Mouse (Mus musculus) MEL-GATA-1-ER (cell line): ENCODE results near the gene Cops7a.
A peak's percentile ranks its signal among the peaks of the same experiment; 100 is the strongest.

Source experiments
- DNase-seq: peaks from one replicate; pipeline ENCODE4 v3.0.0-alpha.2; 2012; ENCODE audit warnings: low read depth; ENCODE audit errors: extremely low read depth

Cops7a gene

DNA sequence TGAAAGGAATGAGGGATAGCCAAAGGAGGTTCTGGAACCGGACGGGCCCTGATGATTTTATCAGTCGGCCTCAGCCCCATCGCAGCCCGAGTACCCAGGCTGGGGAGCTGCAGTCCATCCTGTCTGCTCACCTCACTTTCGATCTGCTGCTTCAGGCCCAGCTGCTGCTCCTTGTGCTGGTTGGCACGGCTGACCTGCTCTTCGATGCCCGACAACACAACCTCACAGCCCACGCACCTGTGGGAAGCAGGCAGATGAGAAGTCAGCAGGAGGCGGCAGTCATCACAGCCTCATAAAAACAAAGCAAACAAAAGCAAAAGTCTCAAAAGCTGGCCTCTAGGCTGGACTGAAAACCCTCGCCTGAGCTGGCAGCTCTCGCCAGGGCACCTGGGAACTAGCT lies 5.4 kb downstream of the Cops7a start:
- DNase-seq = no peak

DNA sequence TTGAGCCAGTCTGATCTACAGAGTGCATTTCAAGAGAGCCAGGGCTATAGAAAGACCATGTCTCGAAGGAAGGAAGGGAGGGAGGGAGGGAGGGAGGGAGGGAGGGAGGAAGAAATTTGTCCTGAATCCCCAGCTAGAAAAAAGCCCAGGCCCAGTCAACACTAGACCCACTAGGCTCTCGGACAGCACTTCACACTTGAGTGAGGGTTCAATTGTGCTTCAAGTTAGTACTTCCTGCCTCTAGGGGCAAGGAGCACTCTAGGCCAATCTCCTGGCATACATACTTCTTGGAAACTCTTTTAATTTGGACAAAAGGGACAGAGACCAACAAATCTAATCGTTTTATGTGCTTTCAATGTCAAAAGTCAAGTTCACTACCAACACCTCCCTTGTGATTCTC lies 7.2 kb downstream of the Cops7a start:
- no peak for DNase-seq

DNA sequence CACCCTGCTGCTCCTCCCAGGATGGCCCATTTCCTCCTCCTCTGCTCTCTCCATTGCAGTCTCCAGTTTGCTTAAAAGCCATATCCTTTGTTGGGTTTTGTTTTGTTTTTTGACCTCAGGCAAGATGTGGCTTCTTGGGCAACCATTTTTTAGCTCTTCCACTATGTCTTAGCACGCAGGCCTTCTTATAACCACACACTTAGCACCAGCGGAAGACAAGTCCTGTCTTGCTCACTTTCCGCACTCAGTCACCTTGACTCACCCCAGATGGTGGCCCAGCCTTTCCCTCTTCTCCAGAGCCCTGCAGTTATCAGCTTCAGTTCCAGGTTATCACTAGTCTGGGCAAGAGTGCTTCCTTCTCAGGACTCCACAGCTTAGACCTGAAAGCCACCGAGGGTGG lies 10.1 kb downstream of the Cops7a start:
- no peak for DNase-seq

DNA sequence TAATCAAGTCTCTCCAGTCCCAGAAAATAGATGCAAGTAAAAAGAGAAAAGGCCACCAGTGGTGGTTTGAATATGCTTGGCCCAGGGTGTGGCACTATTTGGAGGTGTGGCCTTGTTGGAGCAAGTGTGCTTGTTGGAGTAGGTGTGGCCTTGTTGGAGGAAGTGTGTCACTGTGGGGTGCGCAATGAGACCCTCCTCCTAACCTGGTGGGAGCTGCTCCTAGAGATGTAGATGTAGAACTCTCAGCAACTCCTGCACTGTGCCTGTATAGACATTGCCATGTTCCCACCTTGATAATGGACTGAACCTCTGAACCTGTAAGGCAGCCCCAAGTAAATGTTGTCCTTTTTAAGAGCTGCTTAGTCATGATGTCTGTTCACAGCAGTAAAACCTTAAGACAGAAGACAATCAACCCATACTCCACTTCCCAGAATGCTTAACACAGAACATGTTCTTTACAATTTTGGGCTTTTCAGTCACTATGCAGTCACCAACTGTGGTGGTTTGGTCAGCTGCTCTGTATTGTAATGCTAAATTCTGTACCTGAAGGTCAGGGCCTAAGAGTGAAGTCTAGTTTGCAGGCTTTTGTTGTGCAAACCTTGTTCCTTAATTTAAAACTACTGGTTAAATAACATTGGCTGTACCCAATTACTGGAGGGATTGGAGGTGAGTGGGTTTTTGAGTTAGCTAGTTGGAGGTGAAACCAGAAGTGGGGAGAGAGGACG lies 11.2 kb downstream of the Cops7a start:
- DNase-seq = no peak

DNA sequence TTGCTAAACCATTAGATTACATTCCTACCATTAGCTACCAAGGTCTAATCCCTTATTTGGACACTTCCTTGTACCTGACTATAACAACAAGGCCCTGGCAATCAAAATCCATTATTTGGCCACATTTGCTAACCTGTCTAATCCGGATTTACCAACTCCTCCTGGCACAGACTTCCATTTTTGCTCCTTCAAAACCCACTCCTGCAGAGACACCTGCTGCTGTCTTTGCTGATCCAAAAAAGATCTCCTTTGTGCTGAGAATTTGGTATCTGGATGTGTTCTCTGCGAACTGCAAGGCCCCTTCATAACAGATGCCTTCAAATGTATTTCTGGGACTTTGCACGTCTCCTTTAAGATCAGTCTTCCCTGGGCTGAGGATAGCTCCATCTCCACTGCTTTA lies 21.8 kb downstream of the Cops7a start:
- no peak for DNase-seq

DNA sequence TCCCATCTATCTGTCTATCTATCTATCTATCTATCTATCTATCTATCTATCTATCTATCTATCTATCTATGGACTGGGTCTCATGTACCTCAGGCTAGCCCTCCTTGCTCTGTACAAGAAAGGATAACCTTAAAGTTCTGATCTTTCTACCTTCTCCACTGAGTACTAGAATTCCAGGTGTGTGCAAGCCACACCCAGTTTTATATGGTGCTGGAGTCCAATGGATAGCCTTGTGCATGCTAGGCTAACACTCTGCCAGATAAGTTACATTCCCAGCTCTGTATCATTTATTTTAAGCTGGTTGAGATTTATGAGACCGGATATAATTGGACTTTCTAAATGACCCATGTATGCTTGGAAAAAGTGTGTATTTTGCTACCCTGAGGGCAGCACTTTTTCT lies 23.7 kb downstream of the Cops7a start:
- DNase-seq = no peak

DNA sequence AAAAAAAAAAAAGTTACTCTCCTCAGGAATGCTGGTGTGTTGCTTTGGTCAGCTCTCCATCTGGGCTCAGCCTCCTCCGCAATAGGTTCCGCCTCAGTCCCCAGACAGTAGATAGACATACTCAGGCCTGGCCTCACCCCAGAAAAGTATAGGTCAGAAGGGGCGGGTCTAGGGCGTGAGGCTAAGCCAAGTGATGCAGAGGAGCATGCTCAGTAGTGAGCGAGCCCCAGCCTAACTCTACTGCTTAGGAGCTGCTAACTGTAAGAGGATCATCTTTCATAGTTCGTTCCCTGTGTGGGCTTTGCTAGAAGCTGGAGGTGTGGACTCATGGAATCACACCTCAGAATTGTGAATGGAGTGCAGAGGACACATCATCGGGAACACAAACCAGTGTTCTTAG lies 26.8 kb downstream of the Cops7a start:
- DNase-seq = no peak

DNA sequence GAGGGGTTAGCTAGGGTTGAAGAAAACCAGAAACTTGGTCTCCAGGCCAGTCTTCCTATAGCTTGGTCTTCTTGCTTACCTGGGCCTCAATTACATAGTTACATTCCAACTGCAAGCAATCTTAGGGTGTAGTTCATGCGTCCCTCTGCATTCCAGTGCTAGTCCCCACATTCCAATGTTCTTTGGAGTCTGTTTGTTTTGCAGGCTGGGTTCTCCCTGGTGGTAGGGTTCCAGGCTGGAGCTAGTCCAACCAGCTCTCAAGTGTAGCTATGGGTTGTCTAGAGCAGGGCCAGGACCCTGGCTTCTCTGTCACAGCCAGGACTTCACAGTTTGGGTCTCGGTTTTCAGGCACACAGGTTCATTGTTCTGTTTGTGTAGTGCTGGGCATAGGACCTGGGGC lies 27.8 kb downstream of the Cops7a start:
- DNase-seq = no peak

DNA sequence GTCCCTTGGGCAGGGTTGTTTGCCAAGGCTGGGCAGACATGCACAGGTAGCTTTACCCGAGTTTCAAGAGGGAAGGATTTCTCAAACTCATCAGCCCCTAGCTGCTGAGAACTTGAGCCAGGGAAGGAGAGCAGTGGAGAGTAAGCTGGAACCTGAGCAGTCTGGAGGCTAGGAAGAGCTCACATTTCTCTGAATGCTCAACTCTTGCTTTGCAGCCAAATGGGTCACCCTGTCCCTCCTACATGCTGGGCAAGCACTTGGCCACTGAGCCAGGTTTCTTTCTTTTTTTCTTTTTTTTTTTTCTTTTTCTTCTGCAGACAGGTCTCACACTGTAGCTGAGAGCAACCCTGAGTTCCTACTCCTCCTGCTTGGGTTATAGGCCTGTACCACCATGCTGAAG lies 28.7 kb downstream of the Cops7a start:
- no peak for DNase-seq

DNA sequence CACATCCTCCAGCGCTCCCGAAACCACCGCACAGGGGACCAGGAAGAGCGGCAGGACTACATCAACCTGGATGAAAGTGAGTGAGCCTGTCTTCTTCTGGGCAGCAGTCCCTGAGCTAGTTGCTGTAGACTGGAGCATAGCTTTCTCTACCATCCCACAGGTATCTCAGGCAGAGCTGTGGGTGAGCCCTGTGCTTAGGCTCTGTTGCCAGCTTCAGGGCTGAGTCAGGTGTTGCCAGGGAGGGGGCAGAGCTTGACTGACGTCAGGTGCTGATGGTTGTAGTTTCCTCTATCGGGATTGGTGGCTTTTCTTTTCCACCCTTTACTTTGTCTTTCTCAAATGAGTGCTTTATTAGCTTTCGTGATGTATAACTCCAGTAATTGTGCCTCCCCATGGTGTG lies 30.7 kb downstream of the Cops7a start:
- DNase-seq = no peak

DNA sequence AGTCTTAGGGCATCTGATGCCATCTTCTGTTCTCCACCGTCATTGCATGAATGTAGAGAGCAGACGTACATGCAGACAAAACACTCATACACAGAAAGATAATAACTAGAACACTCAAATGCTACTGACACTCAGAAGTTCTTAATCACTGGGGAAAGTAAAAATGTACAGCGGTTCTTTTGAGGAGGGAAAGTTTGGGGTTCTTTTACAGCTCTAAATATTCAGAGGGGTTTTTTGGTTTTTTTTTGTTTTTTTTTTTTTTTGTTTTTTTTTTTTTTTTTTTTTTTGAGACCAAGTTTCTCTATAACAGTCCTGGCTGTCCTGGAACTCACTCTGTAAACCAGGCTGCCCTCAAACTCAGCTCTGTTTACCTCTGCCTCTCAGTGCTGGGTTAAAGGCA lies 32.2 kb downstream of the Cops7a start:
- no peak for DNase-seq

DNA sequence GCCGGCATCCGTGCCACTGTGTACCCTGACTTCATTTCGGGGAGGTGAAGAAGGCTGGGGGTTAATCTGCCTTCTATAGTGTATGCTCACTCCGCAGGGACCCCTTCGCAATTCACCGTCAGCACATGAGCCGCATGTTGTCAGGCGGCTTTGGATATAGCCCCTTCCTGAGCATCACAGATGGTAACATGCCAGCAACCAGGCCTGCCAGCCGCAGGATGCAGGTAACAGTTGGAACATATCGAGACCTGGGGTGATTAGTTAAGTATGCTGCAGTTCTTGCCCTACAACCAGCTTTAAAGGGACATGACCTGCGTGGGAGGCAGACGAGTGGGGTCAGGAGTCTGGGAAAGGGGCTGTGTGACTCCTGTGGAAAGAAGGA lies 33.0 kb downstream of the Cops7a start:
- DNase-seq = no peak

DNA sequence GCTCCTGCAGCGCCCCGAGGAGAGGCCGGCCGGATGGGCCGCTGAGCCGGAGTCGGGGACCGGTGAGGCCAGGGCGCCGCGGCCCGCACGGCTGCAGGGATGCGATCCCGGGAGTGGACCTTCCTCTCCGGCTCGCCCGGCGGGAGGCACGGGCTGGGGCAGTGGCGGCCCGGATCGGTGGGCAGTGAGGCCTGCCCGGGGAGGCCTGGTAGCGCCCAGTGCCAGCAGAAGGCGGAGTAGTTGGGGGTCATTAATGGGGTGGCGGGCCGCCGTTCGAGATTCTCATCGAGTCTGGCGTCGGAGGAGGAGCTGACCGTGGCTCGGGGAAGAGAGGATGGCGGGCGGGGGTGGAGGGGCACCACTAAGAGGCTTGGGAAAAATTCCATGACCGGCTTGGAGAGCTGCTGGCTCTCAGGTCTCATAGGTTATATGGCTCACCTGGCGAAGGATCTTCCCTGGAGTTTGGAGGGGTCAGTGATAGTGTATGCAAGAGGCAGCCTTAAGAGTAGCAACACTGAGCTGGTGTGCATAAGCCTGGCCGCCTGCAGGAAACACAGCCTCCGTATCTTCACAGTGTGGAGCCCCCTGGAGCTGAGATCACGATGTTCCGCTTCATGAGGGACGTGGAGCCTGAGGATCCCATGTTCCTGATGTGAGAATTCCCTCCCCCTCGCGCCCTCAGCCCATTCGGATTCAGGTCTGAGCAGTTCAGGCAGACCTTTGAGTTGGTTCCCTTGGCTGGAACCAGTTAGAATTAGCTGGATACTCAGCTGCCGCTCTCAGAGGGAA lies 33.6 kb downstream of the Cops7a start:
- DNase-seq = peak; percentile 36

DNA sequence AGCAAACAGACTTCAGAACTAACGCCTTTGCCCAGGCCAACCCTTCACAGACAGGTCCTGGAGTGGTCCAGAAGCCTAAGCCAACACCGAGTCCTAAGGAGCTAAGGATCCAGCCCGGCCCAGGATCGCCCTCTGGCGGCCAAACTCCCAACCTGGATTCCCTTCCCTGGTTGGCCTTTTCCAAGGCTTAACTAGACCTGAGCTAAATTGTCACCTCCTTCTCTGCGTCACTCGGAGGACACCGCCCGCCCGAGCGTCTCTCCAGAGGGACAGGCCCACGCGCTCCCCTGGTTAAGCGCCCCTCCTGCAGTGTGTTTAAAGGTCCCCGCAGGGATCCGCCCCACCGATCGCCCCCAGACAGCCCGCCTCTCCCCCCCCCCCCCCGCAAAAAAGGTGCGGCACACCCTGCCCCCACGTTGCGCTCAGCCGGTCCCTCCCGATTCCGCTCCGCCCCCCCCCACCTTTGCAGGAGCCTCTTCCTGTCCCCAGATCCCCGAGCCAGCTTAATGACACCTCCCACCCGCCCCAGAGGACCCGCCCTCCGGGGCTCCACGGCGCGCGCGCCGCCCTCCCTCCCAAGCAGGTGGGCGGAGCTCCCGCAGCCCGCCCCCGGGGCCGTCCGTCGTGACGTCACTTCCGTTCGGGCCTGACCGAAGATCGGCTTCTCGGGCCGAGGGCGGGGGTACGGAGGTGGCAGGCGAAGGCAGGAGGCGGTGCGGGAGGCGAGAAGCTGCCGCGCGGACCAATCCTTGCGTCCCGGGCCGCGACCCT lies 34.4 kb downstream of the Cops7a start, which contains the start of gene Mlf2:
Mlf2 (plus strand) TSS at position 633 of the 771 bp plus-strand sequence.
- peak; percentile 90 for DNase-seq

DNA sequence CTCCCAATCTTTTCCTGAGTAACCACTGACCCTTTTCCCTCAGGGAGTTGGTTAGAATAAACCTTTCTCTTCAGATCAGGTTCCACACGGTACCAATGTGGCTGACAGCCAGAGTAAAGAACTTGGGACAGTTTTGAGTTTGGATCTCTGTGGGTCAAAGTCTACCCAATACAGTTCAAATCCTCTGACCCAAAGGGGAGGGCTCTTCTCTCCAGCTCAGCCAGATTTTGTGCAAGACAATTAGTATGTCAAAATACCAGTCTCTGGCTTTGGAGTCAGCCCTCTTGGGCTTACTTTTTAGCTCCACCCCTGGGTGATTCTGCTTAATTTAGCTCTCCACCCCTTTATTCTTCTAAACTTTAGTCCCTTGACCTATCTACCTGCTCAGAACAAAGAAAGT lies 35.1 kb downstream of the Cops7a start:
- DNase-seq = peak; percentile 14

DNA sequence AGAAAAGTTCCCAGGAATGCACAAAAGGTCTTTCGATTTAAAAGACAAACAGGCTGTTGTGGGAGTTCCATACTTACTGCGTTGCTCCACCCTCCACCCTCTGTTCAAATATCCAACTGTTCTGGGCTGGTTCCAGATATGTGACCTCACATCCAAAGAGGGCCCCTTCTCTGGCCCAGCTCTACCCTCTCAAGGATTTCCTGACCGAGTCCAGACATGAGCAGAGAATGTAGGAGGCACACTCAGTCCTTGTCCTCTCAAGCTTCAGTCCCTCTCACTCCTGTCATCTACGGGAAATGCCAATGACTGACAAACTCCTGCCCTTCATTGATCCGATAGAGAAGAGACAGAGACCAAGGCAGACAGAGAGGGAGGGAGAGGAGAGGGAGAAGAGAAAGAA lies 39.4 kb downstream of the Cops7a start:
- no peak for DNase-seq

DNA sequence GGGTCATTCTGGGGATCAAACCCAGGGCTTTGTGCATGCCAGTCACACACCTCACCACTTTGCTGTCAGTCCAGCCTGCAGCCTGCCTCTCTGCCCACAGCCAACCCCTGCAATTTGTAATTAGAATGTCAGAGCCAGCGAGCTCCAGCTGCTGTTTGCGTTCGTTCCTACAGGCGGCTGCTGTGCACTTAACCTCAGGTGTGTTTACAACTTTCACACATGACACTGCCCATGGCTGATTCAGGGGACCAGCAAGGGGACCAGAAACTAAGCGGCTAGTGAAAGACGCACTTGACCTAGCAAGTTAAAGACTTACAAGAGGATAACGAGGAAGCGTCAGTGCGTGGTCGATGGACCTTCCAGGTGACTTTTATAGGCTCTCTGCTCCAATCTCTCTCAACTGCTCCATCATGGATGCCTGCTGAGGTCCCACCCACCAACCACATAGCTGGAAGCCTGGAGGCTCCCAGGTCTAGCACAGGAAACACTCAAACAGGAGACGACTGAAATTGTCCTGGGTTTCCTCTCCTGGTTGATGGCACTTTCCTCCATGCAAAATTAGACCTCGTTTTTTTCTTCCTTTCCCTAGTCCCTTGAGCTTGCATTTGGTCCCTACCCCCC lies 40.1 kb downstream of the Cops7a start:
- no peak for DNase-seq

DNA sequence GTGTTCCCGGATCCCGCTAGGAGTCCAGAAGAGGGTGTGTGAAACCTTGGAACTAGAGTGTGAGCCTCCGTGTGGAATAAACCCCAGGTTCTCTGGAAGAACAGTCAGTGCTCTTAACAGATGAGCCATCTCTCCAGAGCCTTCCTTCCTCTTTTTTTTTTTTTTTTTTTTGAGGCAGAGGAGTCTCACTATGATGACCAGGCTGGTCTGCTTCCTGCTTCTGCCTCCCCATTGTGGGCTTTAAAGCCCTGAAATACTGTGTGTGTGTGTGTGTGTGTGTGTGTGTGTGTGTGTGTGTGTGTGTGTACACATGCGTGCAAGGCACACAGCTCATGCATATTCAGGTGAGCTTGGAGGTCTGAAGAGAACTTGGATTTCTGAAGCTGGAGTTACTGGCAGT lies 43.8 kb downstream of the Cops7a start:
- DNase-seq = no peak

DNA sequence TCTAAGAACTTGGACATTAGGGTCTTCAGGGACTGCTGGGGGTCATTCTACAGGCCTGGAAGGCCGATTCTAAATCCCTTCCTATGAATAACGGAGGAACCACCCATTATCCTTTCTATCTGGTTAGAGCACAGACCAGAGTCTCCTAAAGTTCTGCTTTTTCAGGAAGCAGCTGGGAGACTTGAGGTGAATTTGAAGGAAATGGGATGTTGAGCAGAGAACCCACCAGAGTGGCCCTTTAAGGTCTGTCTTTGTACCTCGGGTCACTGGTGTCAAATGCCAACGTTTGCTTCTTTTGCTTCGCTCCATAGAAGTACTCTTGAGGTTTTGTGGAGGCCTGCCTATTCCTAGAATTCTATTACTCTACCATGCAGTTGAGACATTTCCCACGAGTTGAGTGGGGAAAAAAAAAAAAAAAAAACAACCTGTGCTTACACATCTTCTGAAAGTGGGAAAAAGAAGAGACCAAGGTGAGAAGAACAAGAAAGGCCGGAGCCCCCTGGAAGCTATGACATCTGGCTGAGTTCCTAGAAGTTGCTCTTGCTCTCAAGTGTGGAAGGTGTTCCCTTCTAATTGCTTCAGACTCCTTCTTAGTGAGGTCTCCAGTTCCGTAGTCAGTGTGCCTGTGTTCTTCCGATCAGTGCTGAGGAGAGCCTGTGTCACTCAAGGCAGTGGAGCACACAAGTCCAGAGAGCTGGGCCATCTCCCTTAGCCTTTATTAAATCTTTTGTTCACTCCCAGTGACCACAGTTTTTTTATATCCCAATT lies 44.8 kb downstream of the Cops7a start:
- no peak for DNase-seq

DNA sequence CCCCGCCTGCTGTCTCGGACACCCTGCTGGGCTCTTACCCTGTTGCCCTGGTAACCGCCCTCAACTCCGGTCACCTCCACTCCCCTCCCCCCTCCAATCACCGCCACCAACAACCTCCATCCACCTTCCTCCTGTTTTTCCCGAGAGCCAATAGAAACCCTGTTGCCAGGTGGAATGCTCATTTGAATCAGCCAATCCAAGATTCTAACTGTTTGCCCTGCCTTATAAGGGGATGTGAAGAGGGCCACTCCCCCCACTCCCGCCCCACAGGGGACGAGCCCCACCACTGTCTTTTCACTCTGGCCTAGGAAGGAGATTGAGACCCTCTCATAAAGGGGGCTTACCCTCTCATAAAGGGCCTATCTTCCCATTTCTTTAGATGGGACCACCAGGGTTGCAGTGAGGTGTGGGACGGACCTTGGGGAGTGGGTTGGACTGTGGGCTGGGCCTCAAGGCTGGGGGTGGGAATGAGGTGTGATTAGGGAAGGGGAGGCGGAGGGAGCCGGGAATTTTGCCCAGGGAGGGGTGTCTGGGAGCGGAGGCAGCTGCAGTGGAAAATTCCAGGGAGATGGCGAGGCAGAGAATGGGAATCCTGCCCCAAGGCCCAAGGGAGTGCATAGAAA lies 45.5 kb downstream of the Cops7a start, which contains the start of gene Ptms:
Ptms (minus strand) TSS at position 409 of the 623 bp plus-strand sequence.
- peak; percentile 83 for DNase-seq
